Mouse (Mus musculus) neutrophil, adult 5-6 weeks (primary cell): Measurements from ENCODE around the gene Preb. TPM values are rescaled to one million over a fixed set of nuclear protein-coding genes. Genes with fewer than 3 reads are reported as not detected.

ENCODE experiments used
- ATAC-seq: fragments of 151-379, 151-347 bp; 2 replicates; pipeline ENCODE4 v1.8.0; 2017; ENCODE audit warnings: mild to moderate bottlenecking, moderate TSS enrichment; ENCODE audit not compliant: insufficient number of reproducible peaks, poor library complexity, low FRiP score, severe bottlenecking; ENCODE audit errors: extremely low read depth
- total RNA-seq: library from RNA; stranded (forward); fragments of 200-1000 nt; gene quantifications from 2 replicates; pipeline ENCODE4 v1.2.3, GENCODE M21; 2017

The Preb gene
- total RNA-seq, 1 experiment from 2014 or later = 306 TPM

GRCm38 (mm10) chr5:30927945-30928529 is 32.1 kb downstream of the Preb start:
- ATAC-seq = no peak

GRCm38 (mm10) chr5:30926073-30926472 is 34.1 kb downstream of the Preb start:
- ATAC-seq = no peak

- ATAC-seq = no peak
Observed at GRCm38 (mm10) chr5:30925217-30925616, 34.9 kb downstream of the Preb start.

DNA sequence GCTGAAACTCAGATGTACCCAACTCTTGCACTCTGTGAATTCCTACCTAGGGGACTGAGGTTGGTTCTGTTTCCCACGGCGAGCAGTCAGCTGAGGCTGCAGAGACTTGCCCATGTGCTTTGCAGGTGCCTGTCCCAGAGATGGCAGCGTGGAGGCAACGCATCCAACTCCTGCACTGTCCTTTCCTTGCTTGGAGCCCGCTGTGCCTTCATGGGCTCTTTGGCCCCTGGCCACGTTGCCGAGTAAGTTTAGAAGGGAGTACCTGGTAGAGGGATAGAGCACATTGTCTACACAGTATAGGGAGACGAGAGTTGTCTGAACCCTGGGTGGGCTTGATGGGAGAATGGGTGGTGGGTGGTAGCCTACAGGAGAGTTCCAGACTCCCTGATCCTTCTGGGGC is 35.5 kb downstream of the Preb start:
- ATAC-seq = no peak

DNA sequence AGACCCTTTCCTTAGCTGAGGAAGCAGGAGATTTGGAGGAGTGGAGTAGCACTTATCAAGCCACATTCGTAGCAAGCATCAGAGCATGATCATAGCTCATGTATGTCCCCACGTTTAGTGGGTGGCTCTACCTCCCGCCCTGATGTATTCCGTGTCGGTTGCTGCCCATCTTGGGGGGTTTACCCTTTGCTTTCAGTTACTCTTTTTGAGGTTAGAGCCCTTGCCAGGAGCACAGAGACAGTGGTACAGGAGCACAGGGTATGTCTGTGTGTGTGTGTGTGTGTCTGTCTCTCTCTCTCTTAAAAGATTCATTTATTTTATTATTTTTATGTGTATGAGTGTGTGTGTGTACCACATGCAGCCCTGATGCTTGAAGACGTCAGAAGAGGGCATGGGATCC is 37.0 kb downstream of the Preb start:
- no peak for ATAC-seq

GRCm38 (mm10) chr5:30922581-30923041 is 37.5 kb downstream of the Preb start:
- no peak for ATAC-seq

DNA sequence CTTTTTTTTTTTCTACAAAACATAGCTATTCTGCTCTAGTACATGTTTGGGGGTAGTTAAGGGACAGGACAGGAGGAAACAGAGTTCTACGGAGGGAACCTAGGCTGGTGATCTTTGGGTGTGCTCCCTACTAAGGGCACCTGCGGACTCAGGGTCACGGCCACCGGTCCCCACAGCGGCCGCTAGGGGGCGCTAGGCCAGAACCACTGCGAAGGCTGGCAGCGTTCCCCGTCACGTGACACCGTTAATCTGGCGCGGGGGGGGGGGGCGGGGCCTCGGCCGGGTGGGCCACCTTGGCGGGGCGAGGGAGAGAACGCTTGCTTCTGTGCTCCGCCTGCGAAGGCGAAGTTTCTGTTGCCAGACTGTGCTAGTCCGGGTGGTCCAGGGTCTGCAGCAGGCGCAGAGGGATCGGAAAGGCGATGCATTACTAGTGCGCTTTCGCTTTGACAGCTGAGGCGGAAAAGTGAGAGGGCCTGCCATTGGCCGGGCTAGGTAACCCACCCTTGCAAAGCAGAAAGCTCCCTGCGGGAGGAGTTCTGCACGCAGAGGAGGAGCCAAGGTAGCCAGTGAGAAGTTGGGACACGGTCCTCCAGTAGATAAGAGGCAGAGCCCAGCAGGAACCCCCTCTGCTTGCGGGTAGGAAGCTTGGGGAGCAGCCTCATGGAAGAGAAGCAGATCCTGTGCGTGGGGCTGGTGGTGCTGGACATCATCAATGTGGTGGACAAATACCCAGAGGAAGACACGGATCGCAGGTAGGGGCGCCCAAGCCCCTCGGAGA is 38.7 kb downstream of the Preb start, which contains the start of gene Khk:
Gene Khk (plus strand): TSS at position 176 of the 778 bp plus-strand sequence.
- peak; percentile 71 for ATAC-seq

GRCm38 (mm10) chr5:30920621-30921020 is 39.5 kb downstream of the Preb start:
- ATAC-seq = no peak

DNA sequence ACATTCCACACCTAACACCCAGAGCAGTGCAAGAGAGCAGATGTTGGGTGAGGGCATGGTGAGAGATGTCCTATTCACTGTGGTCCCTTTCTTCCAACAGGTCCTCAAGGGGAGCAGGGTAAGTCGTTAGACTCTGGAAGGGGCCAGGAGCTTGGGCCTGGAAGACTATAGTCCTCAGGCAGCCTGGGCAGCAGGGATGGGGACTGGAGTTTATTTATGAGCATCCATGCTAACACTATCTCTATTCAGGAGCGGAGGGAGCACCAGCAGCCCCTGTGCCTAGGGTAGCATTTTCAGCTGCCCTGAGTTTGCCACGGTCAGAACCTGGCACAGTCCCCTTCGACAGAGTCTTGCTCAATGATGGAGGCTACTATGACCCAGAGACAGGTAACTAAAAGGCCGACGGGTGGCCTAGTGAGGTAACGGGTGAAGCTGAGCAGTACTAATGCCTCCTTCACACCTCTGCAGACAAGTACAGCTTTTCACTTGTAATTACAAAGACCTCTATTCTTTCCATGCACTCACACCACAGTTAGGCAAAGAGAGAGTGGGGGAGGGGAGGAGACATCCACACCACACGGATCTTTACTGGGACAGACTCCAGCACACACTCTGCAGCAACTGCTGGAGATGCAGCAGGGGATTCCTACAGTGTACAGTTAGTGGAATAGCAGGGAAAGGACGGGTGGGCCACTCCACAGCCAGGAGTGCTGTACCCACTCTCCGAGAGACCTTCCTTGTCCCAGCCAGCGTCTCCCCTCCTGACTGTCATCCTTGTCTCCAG is 40.1 kb downstream of the Preb start:
- no peak for ATAC-seq

DNA sequence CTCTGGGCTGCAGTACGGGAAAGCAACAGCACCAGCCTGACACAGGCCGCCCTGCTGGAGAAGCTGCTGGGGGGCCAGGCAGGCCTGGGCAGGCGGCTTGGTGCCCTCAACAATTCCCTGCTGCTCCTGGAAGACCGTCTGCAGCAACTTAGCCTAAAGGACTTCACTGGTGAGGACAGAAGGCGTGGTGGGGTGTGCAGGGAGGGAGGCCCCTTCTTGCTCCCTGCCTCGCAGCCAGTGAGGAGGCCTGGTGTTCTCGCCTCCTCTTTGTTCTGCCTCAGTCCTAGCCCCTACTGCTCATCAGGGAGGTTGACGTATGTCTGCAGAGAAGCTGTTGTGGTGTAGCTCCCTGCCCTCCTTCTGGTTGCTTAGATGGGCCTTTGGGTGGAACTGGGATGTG is 41.5 kb downstream of the Preb start:
- no peak for ATAC-seq

- ATAC-seq = no peak
Observed at GRCm38 (mm10) chr5:30917891-30918670, 42.1 kb downstream of the Preb start.

DNA sequence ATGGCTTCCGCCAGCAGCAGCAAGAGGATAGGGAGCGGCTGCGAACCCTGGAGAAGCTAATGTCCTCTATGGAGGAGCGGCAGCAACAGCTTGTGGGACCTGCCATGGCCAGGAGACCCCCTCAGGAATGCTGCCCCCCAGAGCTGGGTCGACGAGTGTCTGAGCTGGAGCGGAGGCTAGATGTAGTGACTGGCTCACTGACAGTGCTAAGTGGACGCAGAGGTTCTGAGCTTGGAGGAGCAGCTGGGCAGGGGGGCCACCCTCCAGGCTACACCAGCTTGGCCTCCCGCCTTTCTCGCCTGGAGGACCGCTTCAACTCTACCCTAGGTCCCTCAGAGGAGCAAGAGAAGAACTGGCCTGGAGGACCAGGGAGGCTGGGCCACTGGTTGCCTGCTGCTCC is 42.8 kb downstream of the Preb start:
- no peak for ATAC-seq

GRCm38 (mm10) chr5:30916841-30917240 is 43.3 kb downstream of the Preb start:
- ATAC-seq = no peak

DNA sequence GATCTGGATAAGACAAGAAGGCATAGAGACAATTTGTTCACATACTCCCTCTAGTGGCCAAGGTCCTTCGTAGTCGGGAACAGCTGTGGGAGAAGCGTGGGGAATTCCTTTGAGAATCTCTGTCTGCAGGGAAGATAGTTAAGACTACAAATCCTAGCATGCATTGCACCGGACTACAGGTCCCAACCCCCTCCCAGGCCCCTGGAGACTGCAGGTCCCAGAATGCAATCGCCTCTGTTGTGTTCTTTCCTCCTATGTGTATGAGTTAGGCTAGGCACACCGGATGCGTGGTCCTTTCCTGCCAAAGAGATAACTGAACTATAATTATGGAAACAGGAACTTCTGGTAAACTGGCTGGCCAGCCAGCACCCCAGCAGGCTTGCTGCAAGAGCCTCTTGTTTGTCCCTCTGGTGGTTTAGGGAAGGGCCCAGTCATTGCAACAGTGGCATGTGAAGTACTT is 44.2 kb downstream of the Preb start:
- ATAC-seq = peak; percentile 32; the same call in 1 of the 2 replicates

- ATAC-seq = no peak
Observed at GRCm38 (mm10) chr5:30915456-30915855, 44.7 kb downstream of the Preb start.

DNA sequence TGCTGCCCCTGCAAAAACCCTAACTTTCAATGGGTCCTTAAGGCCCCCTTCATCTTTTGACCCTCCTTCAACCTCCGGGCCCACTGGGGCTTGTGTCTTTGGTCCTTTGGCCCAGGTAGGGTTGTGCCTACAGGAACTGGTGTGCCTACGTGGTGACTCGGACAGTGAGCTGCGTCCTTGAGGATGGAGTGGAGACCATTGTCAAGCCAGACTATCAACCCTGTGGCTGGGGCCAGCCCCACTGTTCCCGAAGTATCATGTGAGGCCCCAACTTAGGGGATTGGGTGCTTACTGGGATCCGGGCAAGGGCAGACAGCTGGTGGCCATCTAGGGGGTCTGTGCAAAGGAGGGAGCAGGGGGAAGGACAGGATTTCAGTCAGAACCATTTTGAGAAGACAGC is 45.3 kb downstream of the Preb start:
- ATAC-seq = no peak

- ATAC-seq = no peak
Observed at GRCm38 (mm10) chr5:30914101-30914635, 46.0 kb downstream of the Preb start.

DNA sequence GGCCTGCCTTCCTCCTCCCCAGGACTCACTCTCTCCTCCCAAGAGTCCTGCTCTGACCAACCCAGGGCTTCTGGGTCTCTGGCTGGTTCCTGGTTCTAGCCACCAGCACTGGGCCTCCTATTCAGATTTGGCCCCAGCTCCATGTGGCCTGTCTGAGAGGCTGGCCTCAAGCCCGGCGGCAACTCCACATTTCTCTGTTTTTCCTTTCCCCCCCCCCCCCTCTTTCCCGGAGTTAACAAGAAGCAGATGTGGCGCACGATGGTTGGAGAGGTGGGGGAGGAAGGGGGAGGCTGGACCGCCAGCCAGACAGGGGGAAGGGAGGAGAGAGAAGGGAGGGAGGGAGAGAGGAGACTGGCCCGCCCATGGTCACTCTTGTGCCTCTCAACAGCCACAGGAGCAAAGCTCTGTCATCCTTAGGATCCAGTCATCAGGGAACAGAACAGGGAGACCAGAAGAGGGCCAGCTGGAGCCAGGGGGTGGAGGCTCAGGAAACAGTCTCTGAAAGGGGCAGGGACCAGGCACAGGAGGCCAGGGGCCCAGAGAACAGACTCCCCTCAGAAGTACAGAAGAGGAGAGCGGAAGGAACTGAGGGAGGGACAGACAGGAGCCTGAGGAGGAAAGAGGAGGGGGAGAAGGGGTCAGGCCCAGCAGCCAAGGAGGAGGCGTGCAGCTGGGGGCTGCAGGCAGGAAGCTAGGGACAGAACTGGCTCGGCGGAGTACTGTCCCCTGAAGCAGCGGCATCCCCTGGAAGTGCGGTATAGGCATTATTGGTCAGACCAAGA is 46.9 kb downstream of the Preb start, which contains the start of gene Emilin1:
Gene Emilin1 (plus strand): TSS at position 343 of the 782 bp plus-strand sequence.
- no peak for ATAC-seq
